ENCODE assay signal across 15 mouse cellular contexts in the genomic region with DNA sequence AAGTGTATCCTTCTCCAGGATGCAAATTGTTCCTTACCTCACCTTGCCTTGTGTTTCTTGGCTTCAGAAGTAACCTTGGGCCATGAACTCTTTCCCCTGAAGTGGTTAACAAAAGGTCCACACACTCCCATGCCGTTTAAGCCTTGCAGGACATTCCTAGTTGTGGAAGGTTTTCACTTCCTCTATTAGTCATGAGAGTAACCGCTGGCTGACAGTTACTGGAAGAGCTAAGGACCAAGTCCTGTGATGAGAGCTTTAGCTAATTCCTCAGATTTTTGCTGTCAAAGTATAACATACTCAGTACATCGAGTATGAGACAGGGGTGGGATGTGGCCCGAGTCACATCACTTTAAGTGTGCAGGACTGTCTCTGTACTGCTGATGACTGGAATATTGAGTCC.
DNase-seq lines count a peak whose midpoint lies in the region; ATAC-seq and TF ChIP-seq lines count a peak whose summit lies in the region.
"Had no signal": no experiment of that assay in that cellular context is flagged by ENCODE, and none has a peak within 500 bp of the region (broad histone marks: within the 10 kb centered on the region; RNA-seq: fewer than 3 reads in every experiment).

No protein-coding gene starts in this region.

- WGBS in hindbrain, embryonic 10.5 days, result 83% methylated on average over 4 of the region's 4 CpGs
- WGBS in hindbrain, postnatal 0 days, result 75% methylated on average over 4 of the region's 4 CpGs
- WGBS in macrophage (ENCODE audit: missing documents), result 7% methylated on average over 4 of the region's 4 CpGs

- H3K4me2 ChIP-seq in hindbrain, postnatal 0 days (ENCODE audit: low read depth, low read length), result no peak overlapping the region
- H3K4me2 ChIP-seq: limb, embryonic 15.5 days had no signal

- H3K79me2 ChIP-seq in macrophage (ENCODE audit: inconsistent target), result no peaks in the 10 kb centered on the region; the same call in 1 of the 2 replicates

- no peaks in the 10 kb centered on the region for H3K36me3 ChIP-seq in hindbrain, embryonic 10.5 days
- no peaks in the 10 kb centered on the region for H3K36me3 ChIP-seq in hindbrain, postnatal 0 days (ENCODE audit: insufficient read depth, low read length)
- peaks cover 43% of the 10 kb centered on the region; the same call in 1 of the 2 replicates for H3K36me3 ChIP-seq in macrophage (ENCODE audit: inconsistent target)
- H3K36me3 ChIP-seq: limb, embryonic 15.5 days had no signal

- no peak for TF ChIP-seq CTCF in hindbrain, postnatal 0 days (IDR thresholded peaks at IDR 0.05; ENCODE audit: low read depth)

- no peak overlapping the region for H3K9ac ChIP-seq in hindbrain, postnatal 0 days (replicated peaks; ENCODE audit: low read length)
- H3K9ac ChIP-seq: limb, embryonic 15.5 days had no signal

- no peaks in the 10 kb centered on the region for H3K27me3 ChIP-seq in hindbrain, embryonic 10.5 days (ENCODE audit: insufficient read depth, poor library complexity, severe bottlenecking)
- no peaks in the 10 kb centered on the region for H3K27me3 ChIP-seq in hindbrain, postnatal 0 days (ENCODE audit: insufficient read depth, low read length)
- H3K27me3 ChIP-seq: limb, embryonic 15.5 days had no signal

- H3K27ac ChIP-seq in hindbrain, embryonic 10.5 days, result peak overlapping the region; percentile 95
- H3K27ac ChIP-seq in hindbrain, postnatal 0 days, result no peak overlapping the region; the same call in 1 of the 2 replicates
- H3K27ac ChIP-seq in macrophage, result peak overlapping the region; percentile 51
- H3K27ac ChIP-seq: limb, embryonic 15.5 days had no signal

- H3K4me1 ChIP-seq in hindbrain, embryonic 10.5 days (replicated peaks), result peaks cover 62% of the 10 kb centered on the region
- peaks cover 36% of the 10 kb centered on the region for H3K4me1 ChIP-seq in hindbrain, postnatal 0 days (ENCODE audit: insufficient read depth, low read length)

- H3K4me3 ChIP-seq in hindbrain, embryonic 10.5 days, result no peak overlapping the region
- no peak overlapping the region for H3K4me3 ChIP-seq in hindbrain, postnatal 0 days (ENCODE audit: low read length)
- H3K4me3 ChIP-seq in macrophage (ENCODE audit: inconsistent target), result no peak overlapping the region
- H3K4me3 ChIP-seq: limb, embryonic 15.5 days had no signal

- H3K9me3 ChIP-seq in hindbrain, embryonic 10.5 days, result no peaks in the 10 kb centered on the region
- no peaks in the 10 kb centered on the region for H3K9me3 ChIP-seq in hindbrain, postnatal 0 days (ENCODE audit: low read length)
- H3K9me3 ChIP-seq: limb, embryonic 15.5 days had no signal

- no peak for ATAC-seq in hindbrain, postnatal 0 days
- ATAC-seq in erythroid progenitor cell, adult 5-6 weeks (replicated peaks; ENCODE audit: low FRiP score, poor library complexity, severe bottlenecking), result no peak
- ATAC-seq: CD4-positive, CD25-positive, alpha-beta regulatory T cell, adult 4 months had no signal

- no peak for DNase-seq in hindbrain, embryonic 10.5 days (ENCODE audit: low spot score)
- no peak for DNase-seq in hindbrain, postnatal 0 days (ENCODE audit: low spot score)
- DNase-seq in 3T3-L1 (ENCODE audit: low read depth, low spot score), result peak; percentile 80
- DNase-seq in c-Kit-positive CD71-negative TER-119-negative erythroid progenitor cells, embryonic 14.5 days (ENCODE audit: low read depth), result peak; percentile 20
- DNase-seq in urinary bladder, postnatal 10 days (ENCODE audit: low spot score), result no peak
- DNase-seq in gastrocnemius, postnatal 4 days (ENCODE audit: low spot score in 2 of 2), result no peak
- DNase-seq: adrenal gland, postnatal 36 days; cerebellum, postnatal 10 days; heart, postnatal 10 days; kidney, adult 18-20 months; right cerebral cortex, postnatal 14 days had no signal

Comparison
In these comparisons a context has a peak if more than half of its experiments do, and no peak if none do; other contexts are left out.
1. DNase-seq: peak in 3T3-L1 (single experiment) and c-Kit-positive CD71-negative TER-119-negative erythroid progenitor cells, embryonic 14.5 days (single experiment); none in hindbrain, embryonic 10.5 days (single experiment), hindbrain, postnatal 0 days (single experiment), urinary bladder, postnatal 10 days (single experiment) and gastrocnemius, postnatal 4 days (0 of 2).